Mouse (Mus musculus) cerebellum, adult 2 months (tissue): ENCODE measurements around the gene Kif5c.

Experiments used
- CTCF ChIP-seq: fragments of 200-500 bp; IDR thresholded peaks from 2 replicates; pipeline ENCODE4 v1.5.1; 2011; ENCODE audit warnings: low read depth, mild to moderate bottlenecking, control low read depth, low read length, moderate library complexity, borderline replicate concordance; ENCODE audit not compliant: insufficient read depth
- POLR2A ChIP-seq: fragments of 200-500 bp; IDR thresholded peaks from 2 replicates; pipeline ENCODE4 v1.6.1; 2011; ENCODE audit warnings: low read length, control low read depth, borderline replicate concordance; ENCODE audit not compliant: insufficient read depth

- TF ChIP-seq CTCF (no peak), POLR2A (no peak)
These were observed 35.8 kb upstream of the Kif5c start for GRCm38 (mm10) chr2:49583311-49583710.
